Mouse (Mus musculus): ENCODE data around the gene Tmem130.
A peak's percentile ranks its signal among the peaks of the same experiment; 100 is the strongest.

The Tmem130 gene

GRCm38 (mm10) chr5:144733953-144734352 is 27.7 kb downstream of the Tmem130 start:
- peak; percentile 57 to 84 for DNase-seq (ENCODE audit: low spot score in 2 of 2)

GRCm38 (mm10) chr5:144729216-144729615 is 32.4 kb downstream of the Tmem130 start:
- no peak for DNase-seq (ENCODE audit: low spot score in 2 of 2)

- DNase-seq (ENCODE audit: low spot score in 2 of 2) = no peak
Measured at GRCm38 (mm10) chr5:144728237-144728636, 33.4 kb downstream of the Tmem130 start.

GRCm38 (mm10) chr5:144727119-144727518 is 34.5 kb downstream of the Tmem130 start:
- peak; percentile 74 to 84 for DNase-seq (ENCODE audit: low spot score in 2 of 2)

- no peak for DNase-seq (ENCODE audit: low spot score in 2 of 2)
Measured at GRCm38 (mm10) chr5:144725554-144725953, 36.1 kb downstream of the Tmem130 start.

- no peak for DNase-seq (ENCODE audit: low spot score in 2 of 2)
Measured at GRCm38 (mm10) chr5:144724926-144725325, 36.7 kb downstream of the Tmem130 start.

- DNase-seq (ENCODE audit: low spot score in 2 of 2) = peak; percentile 32 to 36
Measured at GRCm38 (mm10) chr5:144720281-144720680, 41.3 kb downstream of the Tmem130 start.

GRCm38 (mm10) chr5:144719781-144720180 is 41.8 kb downstream of the Tmem130 start:
- DNase-seq (ENCODE audit: low spot score in 2 of 2) = peak; percentile 26 to 35

GRCm38 (mm10) chr5:144717186-144717585 is 44.4 kb downstream of the Tmem130 start:
- no peak for DNase-seq (ENCODE audit: low spot score in 2 of 2)

- no peak for DNase-seq (ENCODE audit: low spot score in 2 of 2)
Measured at GRCm38 (mm10) chr5:144713371-144713770, 48.2 kb downstream of the Tmem130 start.

- peak in 1 of 2 experiments; percentile 21 for DNase-seq (ENCODE audit: low spot score in 2 of 2)
Measured at GRCm38 (mm10) chr5:144707603-144708002, 54.0 kb downstream of the Tmem130 start.

- DNase-seq (ENCODE audit: low spot score in 2 of 2) = no peak
Measured at GRCm38 (mm10) chr5:144703464-144704368, 57.9 kb downstream of the Tmem130 start.

- no peak for DNase-seq (ENCODE audit: low spot score in 2 of 2)
Measured at GRCm38 (mm10) chr5:144695289-144696060, 66.1 kb downstream of the Tmem130 start.

- DNase-seq (ENCODE audit: low spot score in 2 of 2) = no peak
Measured at GRCm38 (mm10) chr5:144694161-144694560, 67.5 kb downstream of the Tmem130 start.

- DNase-seq (ENCODE audit: low spot score in 2 of 2) = no peak
Measured at GRCm38 (mm10) chr5:144691421-144691820, 70.2 kb downstream of the Tmem130 start.

- DNase-seq (ENCODE audit: low spot score in 2 of 2) = no peak
Measured at GRCm38 (mm10) chr5:144688371-144688770, 73.2 kb downstream of the Tmem130 start.
